Mouse (Mus musculus): ENCODE results near the gene Gps2.
A peak's percentile ranks its signal among the peaks of the same experiment; 100 is the strongest.
"Not testable (repeated sequence)": the region's sequence is repeated elsewhere in the genome, so short reads cannot be mapped to it uniquely, and the experiment has no call there.

Gene Gps2

DNA sequence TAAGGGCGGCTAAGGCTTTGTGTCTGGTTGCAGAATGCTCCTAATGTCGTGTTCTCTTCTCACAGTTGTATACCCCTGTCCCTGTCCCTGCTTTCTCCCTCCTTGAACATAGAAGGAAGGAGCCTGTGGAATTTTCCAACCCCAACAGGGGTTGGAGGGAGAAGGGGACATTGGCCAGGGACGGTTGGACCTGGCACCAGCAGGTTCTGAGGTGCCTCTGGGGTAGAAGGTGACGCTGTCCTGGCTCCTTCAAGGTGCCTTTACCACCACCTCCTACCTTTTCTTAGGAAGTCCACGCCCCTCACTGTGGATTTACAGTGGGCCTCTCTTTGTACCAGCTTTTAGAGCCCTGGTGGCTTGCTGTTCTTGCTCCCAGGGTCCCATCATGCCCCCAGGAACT lies 24.1 kb downstream of the Gps2 start:
- DNase-seq: no peak

DNA sequence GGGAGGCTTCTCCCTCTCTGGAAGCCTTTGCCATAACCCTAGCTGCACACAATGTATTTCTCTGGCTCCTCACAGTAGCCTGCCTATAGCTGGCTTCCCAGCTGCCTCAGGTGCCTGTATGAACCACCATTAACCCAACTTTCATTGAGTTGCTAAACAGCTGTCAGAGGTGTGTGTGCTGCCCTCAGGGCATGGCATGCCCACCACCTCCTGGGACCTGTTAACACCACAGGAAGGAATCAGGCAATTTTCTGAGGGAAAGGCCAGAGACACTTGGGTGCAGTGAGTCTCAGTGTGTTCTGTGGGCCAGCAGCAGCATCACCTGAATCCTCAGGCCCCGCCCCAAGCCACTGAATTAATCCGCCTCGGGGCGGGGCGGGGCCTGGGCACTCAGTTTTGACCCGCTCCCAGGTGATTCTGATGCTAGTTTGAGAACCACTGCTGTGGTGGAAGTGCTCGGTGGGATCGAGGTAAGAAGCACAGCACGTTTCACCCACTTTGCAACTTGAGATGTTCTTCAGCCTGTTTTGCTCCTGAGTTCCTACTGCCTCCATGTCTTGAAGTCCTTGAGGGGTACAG lies 24.8 kb downstream of the Gps2 start:
- DNase-seq: no peak

DNA sequence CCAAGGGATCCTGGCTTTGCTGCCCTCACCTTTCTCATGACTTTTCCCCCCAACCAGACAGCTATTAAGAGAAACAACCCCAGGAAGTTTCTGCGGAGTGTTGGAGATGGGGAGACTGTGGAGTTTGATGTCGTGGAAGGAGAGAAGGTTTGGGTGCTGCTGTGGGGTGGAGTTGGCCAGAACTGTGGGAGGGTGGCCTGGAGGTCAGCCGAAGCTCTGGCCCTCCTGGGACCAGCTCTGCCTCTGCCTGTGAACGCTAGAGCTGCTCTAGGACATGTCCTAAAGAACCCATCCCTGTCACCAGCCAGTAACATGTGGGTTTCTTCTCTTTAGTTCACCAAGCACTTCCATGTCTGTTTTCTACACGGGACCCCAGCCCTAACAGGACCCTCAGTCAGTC lies 25.5 kb downstream of the Gps2 start:
- DNase-seq: no peak

DNA sequence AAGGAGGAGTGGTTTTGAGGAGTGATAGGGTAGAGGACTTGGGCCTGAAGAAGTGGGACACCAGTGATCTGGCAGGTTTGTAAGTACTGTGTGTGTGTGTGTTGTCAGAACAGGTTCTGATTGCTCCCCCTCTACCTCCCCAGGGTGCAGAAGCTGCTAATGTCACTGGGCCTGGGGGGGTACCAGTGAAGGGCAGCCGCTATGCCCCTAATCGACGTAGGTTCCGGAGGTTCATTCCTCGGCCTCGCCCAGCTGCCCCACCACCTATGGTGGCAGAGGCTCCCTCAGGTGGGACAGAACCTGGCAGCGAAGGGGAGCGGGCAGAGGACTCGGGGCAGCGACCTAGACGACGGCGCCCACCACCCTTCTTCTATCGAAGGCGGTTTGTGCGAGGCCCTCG lies 26.0 kb downstream of the Gps2 start:
- no peak for DNase-seq

DNA sequence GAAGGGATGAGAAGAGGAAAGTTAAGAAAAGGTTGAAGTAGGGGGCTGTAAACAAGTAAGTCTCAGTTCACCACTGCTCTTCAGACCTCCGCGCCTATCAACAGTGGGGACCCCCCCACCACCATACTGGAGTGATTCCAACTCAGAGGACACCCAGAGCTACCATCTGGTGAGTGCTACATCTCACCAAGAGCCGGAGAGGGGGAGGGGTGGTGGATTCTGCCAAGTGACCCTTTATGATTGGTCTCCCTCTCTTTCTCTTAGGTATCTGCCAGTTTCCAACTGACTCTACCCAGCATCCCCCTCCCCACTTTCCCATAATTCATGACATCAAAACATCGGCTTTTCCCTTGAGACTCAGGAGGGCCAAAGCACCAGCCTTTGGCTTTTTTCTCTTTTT lies 27.3 kb downstream of the Gps2 start:
- no peak for DNase-seq

DNA sequence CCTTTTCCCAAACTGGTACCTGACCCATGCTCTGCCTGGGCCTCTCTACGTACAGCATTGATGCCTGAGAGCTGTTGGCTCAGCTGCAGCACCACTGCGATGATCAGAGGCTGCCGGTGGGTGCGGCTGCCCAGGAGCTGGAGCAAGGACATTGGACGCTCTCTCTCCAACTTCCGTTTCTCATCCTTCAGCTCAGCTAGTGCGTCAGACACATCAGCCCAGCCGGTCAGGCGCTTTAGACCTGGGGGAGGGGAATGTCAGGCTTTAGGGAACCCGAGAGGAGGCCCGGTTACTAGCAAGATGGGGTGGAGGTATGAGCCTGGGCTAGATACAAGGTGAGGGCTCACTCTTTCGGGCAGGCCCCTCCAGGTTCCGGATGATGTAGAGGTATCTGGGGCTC lies 31.5 kb downstream of the Gps2 start:
- DNase-seq: no peak

DNA sequence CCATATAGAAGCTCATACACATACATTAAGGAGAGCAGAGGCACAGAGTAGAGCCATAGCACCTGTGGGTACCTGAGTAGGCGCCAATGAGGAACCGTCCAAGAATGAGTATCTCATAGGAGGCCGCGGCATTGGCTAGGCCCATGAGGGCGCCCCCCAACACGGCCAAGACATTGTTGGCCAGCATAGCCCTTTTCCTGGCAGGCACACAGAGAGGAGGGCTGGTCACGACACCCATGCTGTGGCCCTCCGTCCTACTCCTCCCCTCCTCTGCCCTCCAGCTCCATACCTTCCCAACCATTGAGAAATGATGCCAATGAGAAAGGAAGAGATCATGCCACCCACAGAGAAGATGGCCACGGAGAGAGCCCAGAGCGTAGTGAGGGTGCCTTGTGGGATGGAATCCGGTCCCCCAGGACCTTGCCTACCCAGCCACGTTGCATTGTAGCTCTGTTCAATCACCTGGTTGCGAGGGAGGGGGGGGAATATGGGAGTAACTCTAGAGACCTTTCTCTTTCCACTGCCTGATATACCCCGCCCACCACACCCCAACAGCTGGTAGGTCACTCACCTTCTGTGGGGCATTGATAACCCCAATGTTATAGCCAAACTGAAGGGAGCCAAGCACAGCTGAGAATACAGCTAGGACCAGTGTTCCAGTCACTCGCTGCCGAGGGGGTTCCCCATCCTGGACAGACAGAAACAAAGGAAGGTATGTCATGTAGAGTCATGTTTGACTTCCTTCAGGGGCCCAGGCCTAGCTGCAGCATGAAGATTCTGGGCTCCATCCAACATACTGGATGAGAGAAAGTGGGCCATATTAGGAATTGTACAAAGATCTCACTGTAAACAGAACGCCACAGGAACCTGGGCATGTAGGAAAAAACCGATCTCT lies 32.6 kb downstream of the Gps2 start:
- DNase-seq: no peak

DNA sequence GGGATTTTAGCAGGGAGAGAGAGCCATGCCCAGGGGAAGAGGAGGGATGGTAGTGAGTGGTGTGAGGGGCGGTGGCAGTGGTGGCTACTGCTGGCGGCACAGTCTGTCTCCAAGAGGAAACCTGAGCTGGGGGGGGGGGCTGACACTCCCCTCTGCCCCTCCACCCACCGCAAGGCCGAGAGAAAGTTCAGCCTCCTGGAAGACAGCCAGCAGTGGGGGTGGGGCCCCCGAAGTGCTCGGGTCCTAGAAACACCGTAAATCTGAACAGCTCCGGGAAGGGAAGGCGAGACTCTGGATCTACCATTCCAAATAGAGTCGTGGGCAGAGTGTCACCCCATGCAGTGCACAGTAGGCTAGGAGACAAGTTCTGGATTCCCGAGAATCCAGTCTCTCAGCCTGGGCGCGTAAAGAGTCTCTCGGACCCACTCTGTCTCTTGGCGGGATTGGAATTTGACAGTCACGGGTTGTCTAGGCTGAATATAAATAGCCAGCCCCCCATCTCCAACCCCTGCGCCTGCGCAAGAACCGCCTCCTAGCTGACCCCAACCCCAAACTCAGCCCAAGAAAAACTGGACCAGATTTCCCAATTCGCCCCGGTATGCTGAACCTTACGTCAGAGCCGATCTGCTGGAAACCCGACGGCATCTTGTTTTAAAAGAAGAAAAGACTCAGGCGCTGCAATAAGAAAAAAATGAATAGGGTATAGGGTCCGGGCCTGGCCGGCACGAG lies 33.8 kb downstream of the Gps2 start:
- DNase-seq: no peak

DNA sequence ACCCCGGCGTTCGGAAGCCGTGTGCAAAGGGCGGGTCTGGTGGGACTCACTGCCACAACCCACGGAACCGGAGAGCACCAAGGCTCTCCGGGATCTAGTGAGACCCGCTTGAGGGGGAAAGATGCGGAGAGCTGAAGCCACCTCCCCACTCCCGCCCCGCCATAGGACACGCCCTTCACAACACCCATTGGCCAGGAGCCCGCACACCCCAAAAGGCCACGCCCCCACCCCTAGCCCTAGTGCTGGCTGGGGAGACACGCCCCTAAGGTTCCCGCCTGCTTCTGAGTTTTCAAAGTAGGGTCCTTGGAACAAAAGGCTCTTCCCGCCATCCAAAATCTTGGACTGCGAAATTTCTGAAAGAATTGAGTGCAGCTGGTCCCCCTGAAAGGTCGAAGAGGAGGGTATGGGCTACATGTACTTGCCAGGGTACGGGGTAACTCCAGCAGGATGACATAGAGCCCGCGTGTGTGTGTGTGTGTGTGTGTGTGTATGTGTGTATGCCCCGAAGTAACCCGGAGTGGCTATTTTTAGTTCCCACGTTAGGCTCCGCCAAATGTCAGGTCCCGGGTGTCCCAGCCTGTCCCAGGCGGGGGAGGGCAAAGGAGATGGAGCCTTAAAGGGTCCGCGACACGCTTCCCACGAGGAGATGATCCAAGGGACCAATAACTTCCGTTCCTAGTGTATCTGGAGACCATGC lies 34.5 kb downstream of the Gps2 start, which contains the start of gene Slc2a4:
Slc2a4 (minus strand) TSS at position 123 of the 697 bp plus-strand sequence.
- peak; percentile 74 for DNase-seq

DNA sequence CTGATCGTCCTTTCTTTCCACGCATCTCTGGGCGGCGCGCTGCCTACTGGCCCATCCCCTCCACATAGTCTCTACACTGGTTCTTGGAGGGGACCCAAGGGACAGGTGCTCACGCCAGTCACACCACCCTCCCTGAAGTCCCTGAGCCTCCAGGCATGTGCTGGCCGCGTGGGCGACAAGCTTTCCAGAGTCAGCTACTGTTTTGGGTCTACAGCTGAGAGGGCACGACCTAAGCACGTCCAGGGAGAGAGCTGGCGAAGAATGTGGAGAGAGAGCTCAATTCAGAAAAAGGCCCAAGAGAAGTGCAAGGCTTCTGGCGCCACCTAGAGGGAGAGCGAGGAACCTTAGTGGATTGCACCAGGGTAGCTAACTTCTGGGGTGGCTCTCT lies 35.1 kb downstream of the Gps2 start:
- DNase-seq: peak; percentile 76

DNA sequence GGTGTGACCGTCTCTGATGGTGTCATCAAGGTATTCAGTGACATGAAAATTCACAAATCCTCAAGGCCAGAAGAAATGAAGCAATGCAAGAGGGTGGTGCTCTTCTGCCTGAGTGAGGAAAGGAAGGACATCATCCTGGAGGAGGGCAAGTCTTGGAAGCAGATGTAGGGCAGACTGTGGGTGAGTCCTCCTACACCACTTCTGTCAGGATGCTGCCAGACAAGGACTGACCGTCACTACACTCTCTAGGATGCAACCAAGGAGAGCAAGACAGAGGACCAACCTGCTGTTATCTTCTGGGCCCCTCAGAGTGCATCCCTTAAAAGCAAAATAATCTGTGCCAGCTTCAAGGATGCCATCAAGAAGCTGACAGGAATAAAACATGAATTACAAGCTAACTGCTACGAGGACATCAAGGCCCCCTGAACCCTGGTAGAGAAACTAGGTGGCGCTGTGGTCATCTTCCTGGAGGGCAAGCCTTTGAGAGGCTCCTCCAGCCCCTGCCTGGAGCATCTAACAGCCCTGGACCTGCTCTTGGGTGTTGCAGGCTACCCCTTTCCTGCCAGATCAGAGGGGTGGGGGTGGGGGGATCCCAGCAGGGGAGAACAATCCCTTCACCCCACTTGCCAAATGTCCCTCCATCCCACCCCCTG lies 37.2 kb downstream of the Gps2 start:
- no peak for DNase-seq

DNA sequence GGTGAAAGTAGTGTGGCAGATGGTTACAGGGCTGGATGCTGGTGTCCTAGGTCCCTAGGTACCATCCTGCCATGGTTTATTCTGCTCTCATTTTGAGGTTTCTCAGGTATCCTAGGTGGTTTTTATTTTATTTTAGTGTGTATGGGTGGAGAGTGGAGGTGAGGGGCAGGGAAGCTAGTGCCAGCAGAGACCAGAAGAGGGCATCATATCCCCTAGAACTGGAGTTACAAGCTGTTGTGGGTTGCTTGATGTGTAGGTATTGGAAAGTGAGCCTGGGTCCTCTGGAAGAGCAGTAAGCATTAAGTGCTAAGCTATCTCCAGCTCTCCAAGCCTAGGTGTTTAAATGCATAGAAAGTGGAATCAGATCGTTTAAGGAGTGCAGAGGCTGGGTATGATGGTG lies 38.6 kb downstream of the Gps2 start:
- DNase-seq: no peak

DNA sequence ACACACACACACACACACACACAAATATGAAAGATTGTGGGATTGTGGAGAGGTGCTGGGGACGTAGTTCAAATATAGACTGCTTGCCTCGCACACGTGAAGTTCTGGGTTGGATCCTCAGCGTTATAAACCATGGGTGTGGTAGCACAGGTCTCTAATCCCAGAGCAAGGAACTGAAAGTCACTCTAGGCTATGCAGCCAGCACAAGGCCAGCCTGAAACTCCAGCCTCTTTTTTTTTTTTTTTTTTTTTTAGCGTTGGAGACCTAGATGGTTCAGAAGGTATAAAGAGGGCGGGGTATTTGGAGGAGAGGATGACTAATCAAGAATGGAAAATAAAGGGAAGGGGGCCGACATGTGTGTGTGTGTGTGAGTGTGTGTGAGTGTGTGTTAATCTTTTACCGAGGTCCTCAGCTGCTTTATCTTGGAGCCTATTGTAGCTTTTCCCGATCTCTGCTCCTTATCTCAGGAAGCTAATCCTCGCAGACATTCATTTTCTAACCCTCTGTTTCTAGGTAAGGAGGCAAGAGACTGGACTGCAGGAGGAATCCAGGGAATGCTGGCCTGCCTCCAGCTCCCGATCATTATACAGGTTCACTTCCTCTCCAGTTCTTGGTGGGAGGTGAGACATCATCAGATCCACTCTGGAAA lies 39.7 kb downstream of the Gps2 start:
- no peak for DNase-seq

DNA sequence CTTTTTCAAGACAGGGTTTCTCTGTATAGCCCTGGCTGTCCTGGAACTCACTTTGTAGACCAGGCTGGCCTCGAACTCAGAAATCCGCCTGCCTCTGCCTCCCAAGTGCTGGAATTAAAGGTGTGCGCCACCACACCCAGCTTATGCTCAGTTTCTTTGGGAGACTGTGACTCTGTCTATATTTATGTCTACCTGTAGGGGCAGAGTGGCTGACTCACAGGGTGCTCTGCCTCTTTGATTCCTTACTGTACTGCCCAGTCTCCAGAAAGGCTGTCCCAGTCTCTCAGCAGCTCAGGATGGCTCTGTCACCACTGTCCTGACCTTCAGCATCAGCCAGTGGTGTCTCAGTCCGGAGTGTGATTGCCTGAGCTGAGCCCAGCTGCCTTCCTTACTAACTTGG lies 41.9 kb downstream of the Gps2 start:
- not testable (repeated sequence) for DNase-seq

DNA sequence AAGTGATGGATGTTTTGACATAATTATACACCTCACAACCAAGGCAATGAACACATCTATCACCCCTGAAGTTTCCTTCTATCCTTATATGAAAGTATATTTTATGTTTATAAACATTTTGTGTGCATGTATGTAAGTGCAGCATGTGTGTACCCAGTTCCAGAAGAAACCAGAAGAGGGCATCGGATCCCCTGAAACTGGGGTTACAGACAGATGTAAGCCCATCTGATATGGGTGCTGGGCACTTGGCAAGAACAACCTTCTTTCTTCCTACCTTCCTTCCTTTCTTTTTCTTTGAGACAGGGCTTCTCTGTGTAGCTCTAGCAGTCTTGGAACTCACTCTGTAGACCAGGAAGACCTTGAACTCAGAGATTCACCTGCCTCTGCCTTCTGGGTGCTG lies 42.5 kb downstream of the Gps2 start:
- no peak for DNase-seq

DNA sequence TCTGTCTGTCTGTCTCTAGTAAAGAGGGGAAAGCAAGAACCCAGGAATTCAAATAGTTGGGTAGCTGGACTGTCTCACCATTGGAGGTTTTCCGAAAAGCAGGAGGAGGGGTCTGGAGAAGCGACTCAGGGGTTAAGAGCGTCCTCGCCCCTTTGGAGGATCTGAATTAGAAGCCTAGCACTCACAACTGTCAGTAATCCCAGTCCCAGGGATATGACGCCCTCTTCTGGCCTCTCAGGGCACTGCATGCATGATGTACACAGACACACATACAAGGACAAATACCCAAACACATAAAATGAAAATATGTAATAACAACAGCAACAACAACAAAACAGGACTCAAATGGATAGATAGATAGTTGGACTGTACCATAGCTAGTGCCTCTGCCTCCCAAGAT lies 46.9 kb downstream of the Gps2 start:
- DNase-seq: no peak

DNA sequence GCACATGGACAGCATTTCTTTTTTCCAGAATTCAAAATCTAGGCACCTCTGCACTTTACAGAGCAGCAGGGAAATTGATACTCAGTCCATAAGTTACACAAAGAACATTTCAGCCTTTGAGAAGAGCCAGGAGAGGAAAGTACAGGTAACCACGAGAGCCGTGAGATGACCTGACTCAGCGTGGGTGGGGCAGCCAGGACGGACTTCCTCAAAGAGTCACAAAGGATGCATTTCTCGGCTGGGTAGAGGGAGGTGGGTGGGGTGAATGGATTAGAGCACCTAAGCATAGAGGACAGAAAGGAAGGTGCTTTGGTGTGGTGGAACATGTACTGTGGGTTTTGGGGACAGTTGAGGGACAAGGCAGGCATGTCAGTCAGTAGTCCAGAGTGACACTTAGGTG lies 48.2 kb downstream of the Gps2 start:
- DNase-seq: no peak

DNA sequence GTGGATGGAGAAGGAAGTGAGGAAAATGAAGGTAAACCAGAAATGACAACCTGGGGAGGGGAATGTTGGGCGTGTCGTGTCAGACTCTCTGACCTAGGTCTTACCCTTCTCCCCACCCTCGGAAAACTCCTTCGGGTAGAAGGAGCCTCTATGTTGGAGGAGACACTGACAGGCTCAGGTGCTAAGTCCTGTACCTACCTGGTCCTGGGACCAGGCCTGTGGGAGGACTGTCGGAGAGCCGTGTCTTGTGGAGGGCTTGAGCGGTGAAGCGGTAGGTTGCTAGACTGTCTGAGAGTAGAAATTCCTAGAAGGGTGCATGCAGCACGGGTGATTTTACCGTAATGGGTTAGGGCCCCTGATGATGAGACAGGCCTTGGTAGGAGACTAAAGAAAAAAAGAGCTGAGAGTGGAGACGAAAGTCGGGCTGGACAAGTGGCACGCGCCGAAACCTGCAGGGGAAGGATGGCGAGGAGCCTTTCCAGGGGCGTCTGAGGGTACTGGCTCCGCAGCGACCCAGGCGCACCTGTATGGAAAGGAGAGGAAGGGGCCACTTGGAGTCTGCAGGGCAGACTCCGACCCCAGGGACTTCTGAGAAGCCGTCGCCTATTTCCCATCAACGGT lies 51.1 kb downstream of the Gps2 start, which contains the start of gene Cldn7:
Cldn7 (plus strand) TSS at position 130 of the 621 bp plus-strand sequence.
- DNase-seq: no peak

DNA sequence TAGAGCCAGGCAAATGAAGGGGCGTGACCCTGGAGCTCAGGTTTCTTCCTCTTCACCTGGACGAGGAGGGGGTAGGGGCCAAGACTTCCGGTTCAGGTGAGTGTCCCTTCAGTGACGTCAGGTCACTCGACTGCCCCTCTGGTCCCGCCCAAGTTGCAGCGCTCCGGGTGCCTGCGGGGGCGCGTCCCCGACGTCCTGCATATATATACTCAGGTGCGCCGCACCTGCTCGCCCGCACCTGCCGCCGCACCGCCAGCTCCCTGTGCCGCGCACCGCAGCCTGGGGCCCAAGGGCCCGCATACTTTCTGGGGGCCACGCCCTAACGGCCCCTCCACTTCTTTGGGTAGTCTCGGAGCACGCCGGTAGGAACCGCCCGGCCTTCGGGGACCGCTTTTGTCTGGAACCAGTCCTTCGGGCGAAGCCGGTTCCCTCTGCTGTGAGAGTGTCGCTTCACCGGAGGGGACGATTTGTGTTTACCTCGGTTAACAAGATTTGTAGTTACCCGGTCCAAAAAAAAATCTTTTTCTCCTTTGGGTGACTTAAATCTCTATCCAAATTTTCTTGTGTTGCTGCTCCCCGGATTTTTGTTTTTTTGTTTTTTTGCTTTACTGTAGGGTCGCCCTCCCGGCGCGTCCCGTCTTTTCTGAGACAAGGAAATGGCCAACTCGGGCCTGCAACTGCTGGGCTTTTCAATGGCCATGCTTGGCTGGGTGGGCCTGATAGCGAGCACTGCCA lies 51.8 kb downstream of the Gps2 start:
- no peak for DNase-seq

Measured in layer of hippocampus, adult 9-11 months (tissue).